Mouse (Mus musculus) hindbrain, embryonic 12.5 days (tissue): ENCODE measurements around the gene Zfp827. TPM values are rescaled to one million over a fixed set of nuclear protein-coding genes. Genes with fewer than 3 reads are reported as not detected.

ENCODE experiments used
- polyA plus RNA-seq: library from polyadenylated mRNA; unstranded; fragments of >200 nt; fragmentation: Nextera tagmentation; extraction: Ambion mirVana; gene quantifications from 2 replicates; pipeline ENCODE4 v1.2.1, GENCODE M21; 2016

The Zfp827 gene
- polyA plus RNA-seq, 1 experiment from 2014 or later = 14.2 TPM

Other genes starting within 250 kb of the Zfp827 start
- 176 and 182 TPM in 2 replicates for gene Lsm6, start 207.3 kb upstream of the Zfp827 start, polyA plus RNA-seq
- not detected in 2 replicates for gene 1700011L22Rik, start 220.1 kb downstream of the Zfp827 start, polyA plus RNA-seq